Mouse (Mus musculus) spleen, adult 2 months (tissue): ENCODE measurements around the gene Klhl5.

Experiments
- CTCF ChIP-seq: fragments of 200-500 bp; IDR thresholded peaks from 2 replicates; pipeline ENCODE4 v1.5.1; 2011; ENCODE audit warnings: mild to moderate bottlenecking, inconsistent platforms; ENCODE audit not compliant: insufficient read depth, insufficient read length, insufficient replicate concordance; ENCODE audit errors: extremely low read depth
- POLR2A ChIP-seq: fragments of 200-500 bp; IDR thresholded peaks from 2 replicates; pipeline ENCODE4 v1.6.1; 2011; ENCODE audit warnings: low read depth, low read length, inconsistent platforms

GRCm38 (mm10) chr5:65181160-65181793 lies 73.9 kb downstream of the Klhl5 start:
- TF ChIP-seq POLR2A = no peak
- TF ChIP-seq CTCF = no peak
